Mouse (Mus musculus): ENCODE measurements around the gene Prr14. TPM values are rescaled to one million over a fixed set of nuclear protein-coding genes. Genes with fewer than 3 reads are reported as not detected.

The Prr14 gene
- total and polyA plus RNA-seq, 3 experiments: 19.3 to 115 (median 63.5) TPM

DNA sequence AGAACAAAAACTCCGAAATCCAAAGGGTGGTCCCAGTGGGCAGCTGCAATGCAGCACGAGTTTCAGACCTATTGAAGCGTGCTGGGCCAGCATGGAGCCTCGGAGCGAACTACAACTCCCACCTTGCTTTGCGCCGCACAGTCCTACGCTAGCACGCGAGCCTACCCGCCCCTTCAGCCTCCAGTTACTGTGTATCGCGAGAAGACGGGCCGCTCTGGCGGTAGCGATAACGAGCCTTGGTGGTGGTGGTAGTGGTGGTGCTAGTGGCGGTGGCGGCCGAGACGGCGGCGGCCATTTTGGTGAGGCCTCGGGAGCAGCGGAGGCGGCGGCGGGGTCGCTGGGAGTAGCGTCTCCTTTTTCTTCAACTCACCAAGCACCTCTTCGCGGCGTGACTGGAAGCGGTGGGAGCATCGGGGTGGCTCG is 52.4 kb downstream of the Prr14 start, which contains the start of gene Srcap:
Gene Srcap, plus strand, starts transcription at position 176 of the 423 bp plus-strand sequence.
- no peak; the same call in 1 of the 2 replicates for TF ChIP-seq TAL1 (conservative IDR thresholded peaks at IDR 0.05; ENCODE audit: low read depth, low read length)
- Histone ChIP-seq H3K4me3 (ENCODE audit: low read depth, low read length) (peak within 1 kb of the TSS; percentile 87), H3K9me3 (replicated peaks) (no peaks in the 10 kb centered on the region), H3K27me3 (ENCODE audit: insufficient read depth, low read length) (no peaks in the 10 kb centered on the region), H3K4me1 (ENCODE audit: insufficient read depth, low read depth, low read length) (peaks cover 41% of the 10 kb centered on the region), H3K36me3 (replicated peaks) (peaks cover 28% of the 10 kb centered on the region)
- ATAC-seq (ENCODE audit: extremely low read depth, insufficient number of reproducible peaks, low FRiP score, poor library complexity, severe bottlenecking): peak; percentile 97
- DNase-seq (ENCODE audit: low spot score): peak; percentile 77

DNA sequence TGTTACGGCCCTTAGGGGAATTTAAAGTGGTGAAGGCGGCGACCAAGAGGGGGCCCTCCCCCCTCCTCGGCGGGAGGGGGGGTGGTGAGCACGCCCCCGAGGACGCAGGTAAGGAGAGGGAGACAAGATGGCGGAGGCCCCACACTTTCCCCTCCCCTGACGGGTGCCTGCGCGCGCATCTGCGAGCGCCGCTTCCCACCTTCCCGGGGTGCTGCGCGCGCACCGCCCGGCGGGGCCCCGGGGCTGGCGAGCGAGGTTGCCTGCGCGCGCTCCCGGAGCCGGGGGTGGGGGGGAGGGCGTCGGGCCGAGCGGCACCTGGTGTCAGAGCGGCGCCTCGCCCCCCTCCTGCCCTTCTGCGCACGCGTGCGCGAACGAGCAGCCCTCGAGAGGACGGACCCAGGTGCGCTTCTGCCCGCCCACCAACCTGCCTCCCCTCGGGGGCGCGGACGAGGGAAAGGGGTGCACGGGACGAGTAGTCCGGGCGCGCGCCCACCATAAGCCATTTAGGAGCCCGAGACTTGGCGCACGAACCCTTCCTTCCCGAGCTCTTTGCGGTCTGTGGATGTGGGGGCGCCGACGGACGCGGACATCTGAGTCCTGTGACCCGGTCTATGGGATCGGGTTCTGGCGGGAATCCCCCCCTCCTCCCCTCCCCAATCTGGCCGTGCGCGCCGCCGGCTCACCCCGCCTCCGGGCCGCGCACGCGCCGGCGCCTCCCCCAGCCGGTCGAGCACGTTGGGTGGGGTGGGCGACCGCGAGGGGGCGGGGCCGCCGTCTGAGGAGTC is 53.0 kb downstream of the Prr14 start:
- Histone ChIP-seq H3K4me3 (ENCODE audit: low read depth, low read length) (peak overlapping the region; percentile 87), H3K36me3 (replicated peaks) (peaks cover 34% of the 10 kb centered on the region), H3K27me3 (ENCODE audit: insufficient read depth, low read length) (no peaks in the 10 kb centered on the region), H3K4me1 (ENCODE audit: insufficient read depth, low read depth, low read length) (peaks cover 41% of the 10 kb centered on the region), H3K9me3 (replicated peaks) (no peaks in the 10 kb centered on the region)
- ATAC-seq (ENCODE audit: extremely low read depth, insufficient number of reproducible peaks, low FRiP score, poor library complexity, severe bottlenecking) (peak; percentile 45; the same call in 1 of the 2 replicates), DNase-seq (ENCODE audit: low spot score) (peak; percentile 93)
- TF ChIP-seq POLR2AphosphoS5 (IDR thresholded peaks at IDR 0.05; ENCODE audit: insufficient replicate concordance, low read depth, low read length): no peak; the same call in 1 of the 2 replicates
- TF ChIP-seq TAL1 (conservative IDR thresholded peaks at IDR 0.05; ENCODE audit: low read depth, low read length): no peak
- TF ChIP-seq CTCF (IDR thresholded peaks at IDR 0.05; ENCODE audit: low read depth, low read length): no peak
- no peak for TF ChIP-seq GATA1 (IDR thresholded peaks at IDR 0.05; ENCODE audit: borderline replicate concordance, low read length)

DNA sequence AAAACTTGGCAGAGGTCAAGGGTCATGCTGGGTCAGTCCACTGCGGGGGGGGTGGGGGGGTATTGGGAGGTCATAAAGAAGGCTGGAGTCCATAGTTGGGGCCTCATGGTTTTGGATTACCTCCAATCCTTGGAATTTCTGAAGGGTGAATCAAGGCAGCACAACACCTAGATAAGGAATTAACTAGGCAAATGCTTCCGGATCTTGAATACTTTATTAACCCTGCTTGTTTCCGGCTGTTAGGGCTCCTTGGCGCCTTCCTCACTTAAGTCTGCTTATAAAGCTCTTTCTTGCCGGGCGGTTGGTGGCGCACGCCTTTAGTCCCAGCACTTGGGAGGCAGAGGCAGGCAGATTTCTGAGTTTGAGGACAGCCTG is 53.6 kb downstream of the Prr14 start:
- ATAC-seq (ENCODE audit: extremely low read depth, insufficient number of reproducible peaks, low FRiP score, poor library complexity, severe bottlenecking): no peak
- Histone ChIP-seq H3K36me3 (replicated peaks) (peaks cover 40% of the 10 kb centered on the region), H3K4me3 (ENCODE audit: low read depth, low read length) (peak overlapping the region; percentile 87), H3K9me3 (replicated peaks) (no peaks in the 10 kb centered on the region), H3K27me3 (ENCODE audit: insufficient read depth, low read length) (no peaks in the 10 kb centered on the region), H3K4me1 (ENCODE audit: insufficient read depth, low read depth, low read length) (peaks cover 41% of the 10 kb centered on the region)
- peak; percentile 20 for DNase-seq (ENCODE audit: low spot score)
- TF ChIP-seq TAL1 (conservative IDR thresholded peaks at IDR 0.05; ENCODE audit: low read depth, low read length) (no peak), GATA1 (IDR thresholded peaks at IDR 0.05; ENCODE audit: borderline replicate concordance, low read length) (no peak), CTCF (IDR thresholded peaks at IDR 0.05; ENCODE audit: low read depth, low read length) (no peak), GATA2 (IDR thresholded peaks at IDR 0.05; ENCODE audit: borderline replicate concordance, low read depth, low read length) (no peak), POLR2AphosphoS5 (IDR thresholded peaks at IDR 0.05; ENCODE audit: insufficient replicate concordance, low read depth, low read length) (no peak)

DNA sequence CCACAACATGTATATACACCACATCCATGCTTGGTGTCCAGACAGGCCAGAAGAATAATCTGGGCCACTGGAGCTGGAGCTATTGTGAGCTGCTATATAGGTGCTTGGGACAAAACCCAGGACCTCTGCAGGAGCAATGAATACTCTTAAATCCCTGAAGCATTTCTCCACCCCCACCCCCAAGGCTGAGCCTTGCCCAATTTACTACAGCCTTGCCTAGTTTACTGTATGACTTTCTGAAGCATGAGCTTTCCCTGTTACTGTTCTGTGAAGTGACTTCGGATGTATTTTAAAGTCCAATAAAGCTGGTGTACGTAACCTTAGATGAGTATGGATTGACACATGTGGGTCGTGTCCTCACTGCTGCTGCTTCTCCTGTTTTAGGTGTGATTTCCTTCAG is 54.4 kb downstream of the Prr14 start:
- H3K4me1 ChIP-seq (ENCODE audit: insufficient read depth, low read depth, low read length): peaks cover 41% of the 10 kb centered on the region
- no peaks in the 10 kb centered on the region for H3K9me3 ChIP-seq (replicated peaks)
- no peaks in the 10 kb centered on the region for H3K27me3 ChIP-seq (ENCODE audit: insufficient read depth, low read length)
- H3K36me3 ChIP-seq (replicated peaks): peaks cover 47% of the 10 kb centered on the region
- no peak for ATAC-seq (ENCODE audit: extremely low read depth, insufficient number of reproducible peaks, low FRiP score, poor library complexity, severe bottlenecking)
- no peak for DNase-seq (ENCODE audit: low spot score)
- peak overlapping the region; percentile 87 for H3K4me3 ChIP-seq (ENCODE audit: low read depth, low read length)
- TF ChIP-seq CTCF (IDR thresholded peaks at IDR 0.05; ENCODE audit: low read depth, low read length) (no peak), POLR2AphosphoS5 (IDR thresholded peaks at IDR 0.05; ENCODE audit: insufficient replicate concordance, low read depth, low read length) (no peak), TAL1 (conservative IDR thresholded peaks at IDR 0.05; ENCODE audit: low read depth, low read length) (no peak), GATA1 (IDR thresholded peaks at IDR 0.05; ENCODE audit: borderline replicate concordance, low read length) (no peak), GATA2 (IDR thresholded peaks at IDR 0.05; ENCODE audit: borderline replicate concordance, low read depth, low read length) (no peak)

DNA sequence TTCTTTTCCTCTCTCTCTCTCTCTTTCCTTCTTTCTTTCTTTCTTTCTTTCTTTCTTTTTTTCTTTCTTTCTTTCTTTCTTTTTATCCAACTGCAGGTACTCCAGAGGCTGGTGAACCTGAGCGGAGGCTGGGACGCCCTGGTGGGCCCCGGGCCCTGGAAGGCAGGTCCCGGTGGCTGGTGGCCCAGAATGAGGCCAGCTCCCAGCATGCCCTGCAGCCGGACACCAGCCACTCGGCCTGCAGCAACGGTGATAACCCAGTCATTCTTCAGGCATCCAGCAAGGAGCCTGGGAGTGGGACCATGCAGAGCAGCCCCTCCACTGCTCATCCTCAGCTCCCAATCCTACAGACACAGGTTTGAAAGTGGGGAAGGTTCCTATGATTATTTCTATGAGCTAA is 56.4 kb downstream of the Prr14 start:
- Histone ChIP-seq H3K36me3 (replicated peaks) (peaks cover 63% of the 10 kb centered on the region), H3K4me1 (ENCODE audit: insufficient read depth, low read depth, low read length) (peaks cover 35% of the 10 kb centered on the region), H3K9me3 (replicated peaks) (no peaks in the 10 kb centered on the region), H3K27me3 (ENCODE audit: insufficient read depth, low read length) (no peaks in the 10 kb centered on the region), H3K4me3 (ENCODE audit: low read depth, low read length) (no peak overlapping the region; the same call in 1 of the 2 replicates)
- TF ChIP-seq TAL1 (conservative IDR thresholded peaks at IDR 0.05; ENCODE audit: low read depth, low read length) (no peak), CTCF (IDR thresholded peaks at IDR 0.05; ENCODE audit: low read depth, low read length) (no peak), GATA2 (IDR thresholded peaks at IDR 0.05; ENCODE audit: borderline replicate concordance, low read depth, low read length) (no peak), GATA1 (IDR thresholded peaks at IDR 0.05; ENCODE audit: borderline replicate concordance, low read length) (no peak), POLR2AphosphoS5 (IDR thresholded peaks at IDR 0.05; ENCODE audit: insufficient replicate concordance, low read depth, low read length) (no peak)
- no peak for DNase-seq (ENCODE audit: low spot score)
- no peak for ATAC-seq (ENCODE audit: extremely low read depth, insufficient number of reproducible peaks, low FRiP score, poor library complexity, severe bottlenecking)

DNA sequence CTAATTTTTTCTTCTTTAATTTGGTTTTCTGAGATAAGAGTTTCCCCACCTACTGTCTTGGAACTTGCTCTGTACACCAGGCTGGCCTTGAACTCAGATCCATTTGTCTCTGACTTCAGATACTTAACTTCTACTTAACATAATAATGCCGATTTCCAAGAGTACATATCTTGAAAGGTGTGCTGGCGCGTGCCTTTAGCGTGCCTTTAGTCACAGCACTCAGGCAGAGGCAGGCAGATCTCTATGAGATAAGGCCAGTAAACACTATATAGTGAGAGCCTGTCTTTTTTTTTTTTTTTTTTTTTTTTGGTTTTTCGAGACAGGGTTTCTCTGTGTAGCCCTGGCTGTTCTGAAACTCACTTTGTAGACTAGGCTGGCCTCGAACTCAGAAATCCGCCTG is 56.9 kb downstream of the Prr14 start:
- DNase-seq (ENCODE audit: low spot score) (no peak), ATAC-seq (ENCODE audit: extremely low read depth, insufficient number of reproducible peaks, low FRiP score, poor library complexity, severe bottlenecking) (no peak)
- H3K4me3 ChIP-seq (ENCODE audit: low read depth, low read length): no peak overlapping the region
- H3K4me1 ChIP-seq (ENCODE audit: insufficient read depth, low read depth, low read length): peaks cover 30% of the 10 kb centered on the region
- TF ChIP-seq POLR2AphosphoS5 (IDR thresholded peaks at IDR 0.05; ENCODE audit: insufficient replicate concordance, low read depth, low read length): no peak
- no peak for TF ChIP-seq GATA1 (IDR thresholded peaks at IDR 0.05; ENCODE audit: borderline replicate concordance, low read length)
- TF ChIP-seq TAL1 (conservative IDR thresholded peaks at IDR 0.05; ENCODE audit: low read depth, low read length): no peak
- peaks cover 68% of the 10 kb centered on the region for H3K36me3 ChIP-seq (replicated peaks)
- no peaks in the 10 kb centered on the region for H3K27me3 ChIP-seq (ENCODE audit: insufficient read depth, low read length)
- H3K9me3 ChIP-seq (replicated peaks): no peaks in the 10 kb centered on the region
